Mouse (Mus musculus): Measurements from ENCODE around the gene Cyp2c38. TPM values are rescaled to one million over a fixed set of nuclear protein-coding genes. Genes with fewer than 3 reads are reported as not detected.

The Cyp2c38 gene
- not detected in 2 replicates for polyA plus RNA-seq (2021; fragmentation: Nextera tagmentation)
- long read RNA-seq, experiment 1, result 0 reads
- long read RNA-seq, experiment 2, result 0 reads

DNA sequence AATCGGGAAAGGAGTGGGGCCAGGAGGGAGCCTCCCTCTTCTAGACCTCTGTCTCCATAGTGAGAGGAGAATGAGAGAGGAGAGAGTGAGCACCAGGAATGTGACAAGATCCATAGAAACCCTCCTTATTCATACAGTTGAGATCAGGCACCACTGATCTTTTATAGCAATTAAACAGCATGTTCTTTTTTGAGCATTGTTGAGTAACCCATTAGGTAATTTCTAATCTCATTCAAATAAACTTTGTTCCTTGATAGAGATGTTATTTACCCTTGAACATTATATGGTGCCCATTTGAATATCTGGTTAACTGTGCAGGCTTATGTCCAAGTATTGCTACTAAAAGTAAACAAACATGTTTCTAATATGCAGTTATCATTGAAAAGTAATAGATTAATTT lies at the start of gene Cyp2c38:
Gene Cyp2c38, minus strand, starts transcription at position 135 of the 400 bp plus-strand sequence.

GRCm38 (mm10) chr19:39510534-39510933 lies 47.7 kb upstream of the Cyp2c38 start, which contains the start of gene Cyp2c39:
Gene Cyp2c39, plus strand, starts transcription at chr19:39510862.

Other genes starting within 250 kb of the Cyp2c38 start
- gene Cyp2c29, start 193.7 kb downstream of the Cyp2c38 start, polyA plus RNA-seq (2021; fragmentation: Nextera tagmentation), result not detected in 2 replicates
- not detected in 2 replicates for gene Cyp2c39, start 47.8 kb upstream of the Cyp2c38 start, polyA plus RNA-seq (2021; fragmentation: Nextera tagmentation)
- gene Cyp2c67, start 186.0 kb upstream of the Cyp2c38 start, polyA plus RNA-seq (2021; fragmentation: Nextera tagmentation), result not detected in 2 replicates